Mouse (Mus musculus): Measurements from ENCODE around the gene Spsb3. TPM values are rescaled to one million over a fixed set of nuclear protein-coding genes. Genes with fewer than 3 reads are reported as not detected.
A peak's percentile ranks its signal among the peaks of the same experiment; 100 is the strongest.

The Spsb3 gene
- polyA plus RNA-seq (2016; fragmentation: Nextera tagmentation; extraction: Ambion mirVana): 31.1 and 36.1 TPM in 2 replicates

GRCm38 (mm10) chr17:24886134-24886931, at the start of gene Spsb3, which contains the start of gene Nubp2:
Gene Spsb3 (plus strand): TSS chr17:24886643.
Gene Nubp2 (minus strand): TSS chr17:24886349.
- Histone ChIP-seq H3K27ac (peak within 1 kb of the TSS; percentile 89), H3K4me1 (peaks cover 37% of the 10 kb centered on the region), H3K9me3 (no peaks in the 10 kb centered on the region), H3K27me3 (ENCODE audit: insufficient read depth, poor library complexity, severe bottlenecking) (no peaks in the 10 kb centered on the region), H3K36me3 (peaks cover 57% of the 10 kb centered on the region), H3K4me3 (peak within 1 kb of the TSS; percentile 87)
- WGBS: under 1% methylated on average over 69 of the region's 69 CpGs
- peak; percentile 100 for DNase-seq (ENCODE audit: low spot score)

- WGBS: 56% methylated on average over 8 of the region's 8 CpGs
- Histone ChIP-seq H3K27ac (no peak within 1 kb of the TSS), H3K27me3 (ENCODE audit: insufficient read depth, poor library complexity, severe bottlenecking) (peaks cover 17% of the 10 kb centered on the region), H3K4me3 (no peak within 1 kb of the TSS), H3K36me3 (no peaks in the 10 kb centered on the region), H3K9me3 (no peaks in the 10 kb centered on the region), H3K4me1 (no peaks in the 10 kb centered on the region)
- DNase-seq (ENCODE audit: low spot score): no peak
These were observed 46.6 kb upstream of the Spsb3 start, which contains the start of gene Hagh for GRCm38 (mm10) chr17:24839842-24840241. Gene Hagh (plus strand): TSS chr17:24840143.

GRCm38 (mm10) chr17:24840341-24840740, 46.1 kb upstream of the Spsb3 start:
- 47% methylated on average over 5 of the region's 5 CpGs for WGBS
- H3K4me1 ChIP-seq: no peaks in the 10 kb centered on the region
- H3K27me3 ChIP-seq (ENCODE audit: insufficient read depth, poor library complexity, severe bottlenecking): peaks cover 17% of the 10 kb centered on the region
- no peak overlapping the region for H3K27ac ChIP-seq
- H3K4me3 ChIP-seq: no peak overlapping the region
- no peaks in the 10 kb centered on the region for H3K9me3 ChIP-seq
- H3K36me3 ChIP-seq: no peaks in the 10 kb centered on the region
- no peak for DNase-seq (ENCODE audit: low spot score)

- Histone ChIP-seq H3K27me3 (ENCODE audit: insufficient read depth, poor library complexity, severe bottlenecking) (peaks cover 17% of the 10 kb centered on the region), H3K4me3 (no peak overlapping the region), H3K9me3 (no peaks in the 10 kb centered on the region), H3K36me3 (no peaks in the 10 kb centered on the region), H3K4me1 (no peaks in the 10 kb centered on the region), H3K27ac (no peak overlapping the region)
- no peak for DNase-seq (ENCODE audit: low spot score)
- WGBS: 52% methylated on average over 4 of the region's 4 CpGs
These were observed 45.3 kb upstream of the Spsb3 start for GRCm38 (mm10) chr17:24841133-24841532.

GRCm38 (mm10) chr17:24842631-24843030, 43.8 kb upstream of the Spsb3 start:
- no peaks in the 10 kb centered on the region for H3K4me1 ChIP-seq
- H3K27ac ChIP-seq: no peak overlapping the region
- H3K36me3 ChIP-seq: no peaks in the 10 kb centered on the region
- H3K27me3 ChIP-seq (ENCODE audit: insufficient read depth, poor library complexity, severe bottlenecking): peaks cover 14% of the 10 kb centered on the region
- 54% methylated on average over 2 of the region's 2 CpGs for WGBS
- no peak overlapping the region for H3K4me3 ChIP-seq
- no peaks in the 10 kb centered on the region for H3K9me3 ChIP-seq
- no peak for DNase-seq (ENCODE audit: low spot score)

- Histone ChIP-seq H3K4me1 (peaks cover 10% of the 10 kb centered on the region), H3K36me3 (no peaks in the 10 kb centered on the region), H3K9me3 (no peaks in the 10 kb centered on the region), H3K27ac (no peak overlapping the region), H3K4me3 (no peak overlapping the region), H3K27me3 (ENCODE audit: insufficient read depth, poor library complexity, severe bottlenecking) (peaks cover 14% of the 10 kb centered on the region)
- WGBS: 47% methylated on average over 9 of the region's 9 CpGs
- DNase-seq (ENCODE audit: low spot score): no peak
These were observed 41.9 kb upstream of the Spsb3 start for GRCm38 (mm10) chr17:24844525-24844924.

GRCm38 (mm10) chr17:24847386-24847785, 39.1 kb upstream of the Spsb3 start:
- Histone ChIP-seq H3K36me3 (no peaks in the 10 kb centered on the region), H3K4me3 (no peak overlapping the region), H3K9me3 (no peaks in the 10 kb centered on the region), H3K27ac (no peak overlapping the region), H3K27me3 (ENCODE audit: insufficient read depth, poor library complexity, severe bottlenecking) (peaks cover 18% of the 10 kb centered on the region), H3K4me1 (peaks cover 21% of the 10 kb centered on the region)
- DNase-seq (ENCODE audit: low spot score): no peak
- WGBS: 89% methylated on average over 1 of the region's 1 CpGs

GRCm38 (mm10) chr17:24848600-24849031, 37.8 kb upstream of the Spsb3 start:
- peaks cover 21% of the 10 kb centered on the region for H3K4me1 ChIP-seq
- peak; percentile 83 for DNase-seq (ENCODE audit: low spot score)
- peaks cover 9% of the 10 kb centered on the region; the same call in 1 of the 2 replicates for H3K36me3 ChIP-seq
- peak overlapping the region; percentile 96; the same call in 1 of the 2 replicates for H3K27ac ChIP-seq
- peak overlapping the region; percentile 85 for H3K4me3 ChIP-seq
- H3K27me3 ChIP-seq (ENCODE audit: insufficient read depth, poor library complexity, severe bottlenecking): peaks cover 18% of the 10 kb centered on the region
- H3K9me3 ChIP-seq: no peaks in the 10 kb centered on the region

- peak overlapping the region; percentile 96 for H3K27ac ChIP-seq
- H3K4me1 ChIP-seq: peaks cover 21% of the 10 kb centered on the region
- H3K36me3 ChIP-seq: peaks cover 15% of the 10 kb centered on the region; the same call in 1 of the 2 replicates
- H3K27me3 ChIP-seq (ENCODE audit: insufficient read depth, poor library complexity, severe bottlenecking): peaks cover 11% of the 10 kb centered on the region
- peak overlapping the region; percentile 85 for H3K4me3 ChIP-seq
- DNase-seq (ENCODE audit: low spot score): no peak
- WGBS: under 1% methylated on average over 21 of the region's 21 CpGs
- H3K9me3 ChIP-seq: no peaks in the 10 kb centered on the region
These were observed 36.7 kb upstream of the Spsb3 start for GRCm38 (mm10) chr17:24849733-24850064.

GRCm38 (mm10) chr17:24850065-24850772, 36.2 kb upstream of the Spsb3 start, which contains the start of gene Fahd1:
Gene Fahd1 (minus strand): TSS chr17:24850364.
- peaks cover 19% of the 10 kb centered on the region; the same call in 1 of the 2 replicates for H3K36me3 ChIP-seq
- peaks cover 21% of the 10 kb centered on the region for H3K4me1 ChIP-seq
- no peaks in the 10 kb centered on the region for H3K9me3 ChIP-seq
- H3K27me3 ChIP-seq (ENCODE audit: insufficient read depth, poor library complexity, severe bottlenecking): peaks cover 11% of the 10 kb centered on the region
- peak within 1 kb of the TSS; percentile 96 for H3K27ac ChIP-seq
- 0% methylated on average over 58 of the region's 58 CpGs for WGBS
- peak within 1 kb of the TSS; percentile 85 for H3K4me3 ChIP-seq
- peak; percentile 99 for DNase-seq (ENCODE audit: low spot score)

- peaks cover 21% of the 10 kb centered on the region for H3K4me1 ChIP-seq
- peak overlapping the region; percentile 96 for H3K27ac ChIP-seq
- H3K9me3 ChIP-seq: no peaks in the 10 kb centered on the region
- peaks cover 20% of the 10 kb centered on the region; the same call in 1 of the 2 replicates for H3K36me3 ChIP-seq
- no peak for DNase-seq (ENCODE audit: low spot score)
- H3K4me3 ChIP-seq: peak overlapping the region; percentile 85
- 1% methylated on average over 20 of the region's 20 CpGs for WGBS
- peaks cover 11% of the 10 kb centered on the region for H3K27me3 ChIP-seq (ENCODE audit: insufficient read depth, poor library complexity, severe bottlenecking)
These were observed 35.7 kb upstream of the Spsb3 start for GRCm38 (mm10) chr17:24850773-24851127.

GRCm38 (mm10) chr17:24851381-24852125, 34.9 kb upstream of the Spsb3 start:
- Histone ChIP-seq H3K27me3 (ENCODE audit: insufficient read depth, poor library complexity, severe bottlenecking) (peaks cover 11% of the 10 kb centered on the region), H3K4me1 (peaks cover 21% of the 10 kb centered on the region), H3K27ac (no peak overlapping the region), H3K36me3 (peaks cover 27% of the 10 kb centered on the region; the same call in 1 of the 2 replicates), H3K9me3 (no peaks in the 10 kb centered on the region), H3K4me3 (peak overlapping the region; percentile 85)
- 79% methylated on average over 10 of the region's 10 CpGs for WGBS
- no peak for DNase-seq (ENCODE audit: low spot score)

Measured in heart, embryonic 10.5 days (tissue).